Mouse (Mus musculus) hindbrain, embryonic 16.5 days (tissue): ENCODE results near the gene Rnf208. TPM values are rescaled to one million over a fixed set of nuclear protein-coding genes. Genes with fewer than 3 reads are reported as not detected.

Source experiments
- ATAC-seq: fragments of 200-750 bp; cut with Nextera tagmentation; 2 replicates; pipeline ENCODE4 v1.8.0; 2017; ENCODE audit warnings: moderate TSS enrichment, moderate library complexity
- H3K27ac ChIP-seq: fragments of 300-500 bp; sonication (generic); 2 replicates; pipeline ENCODE4 v1.5.1; 2014; ENCODE audit warnings: low read depth, mild to moderate bottlenecking, control low read depth, low read length, moderate library complexity
- H3K27me3 ChIP-seq: fragments of 300-500 bp; sonication (generic); replicated peaks from 2 replicates; pipeline ENCODE4 v1.6.1; 2014; ENCODE audit warnings: low read length; ENCODE audit not compliant: control insufficient read depth, insufficient read depth
- H3K36me3 ChIP-seq: fragments of 300-500 bp; sonication (generic); 2 replicates; pipeline ENCODE4 v1.6.1; 2014; ENCODE audit warnings: mild to moderate bottlenecking, low read length, moderate library complexity, mixed read lengths; ENCODE audit not compliant: control insufficient read depth, insufficient read depth
- H3K4me1 ChIP-seq: fragments of 300-500 bp; sonication (generic); 2 replicates; pipeline ENCODE4 v1.6.1; 2014; ENCODE audit warnings: low read depth, low read length; ENCODE audit not compliant: control insufficient read depth, insufficient read depth
- H3K4me2 ChIP-seq: fragments of 300-500 bp; sonication (generic); 2 replicates; pipeline ENCODE4 v1.6.1; 2014; ENCODE audit warnings: mild to moderate bottlenecking, low read length, control low read depth, moderate library complexity
- H3K4me3 ChIP-seq: fragments of 300-500 bp; sonication (generic); 2 replicates; pipeline ENCODE4 v1.5.1; 2014; ENCODE audit warnings: mild to moderate bottlenecking, low read length, control low read depth, moderate library complexity
- H3K9ac ChIP-seq: fragments of 300-500 bp; sonication (generic); 2 replicates; pipeline ENCODE4 v1.6.1; 2014; ENCODE audit warnings: low read depth, mild to moderate bottlenecking, control low read depth, low read length, moderate library complexity
- H3K9me3 ChIP-seq: fragments of 300-500 bp; sonication (generic); 2 replicates; pipeline ENCODE4 v1.6.1; 2014; ENCODE audit warnings: mild to moderate bottlenecking, low read length, moderate library complexity; ENCODE audit not compliant: control insufficient read depth
- WGBS: fragments of 180-500 bp; shearing (Covaris S2); extraction: QIAGEN DNeasy Blood & Tissue Kit; methylation state at CpG from one replicate; pipeline ENCODE4 v1.1.7; 2014; 5-methylcytosine and 5-hydroxymethylcytosine counted together
- polyA plus RNA-seq: library from polyadenylated mRNA; unstranded; fragments of >200 nt; fragmentation: Nextera tagmentation; extraction: Ambion mirVana; gene quantifications from 2 replicates; pipeline ENCODE4 v1.2.1, GENCODE M21; 2015

Rnf208 gene
- polyA plus RNA-seq, 1 experiment from 2014 or later, result 166 TPM

DNA sequence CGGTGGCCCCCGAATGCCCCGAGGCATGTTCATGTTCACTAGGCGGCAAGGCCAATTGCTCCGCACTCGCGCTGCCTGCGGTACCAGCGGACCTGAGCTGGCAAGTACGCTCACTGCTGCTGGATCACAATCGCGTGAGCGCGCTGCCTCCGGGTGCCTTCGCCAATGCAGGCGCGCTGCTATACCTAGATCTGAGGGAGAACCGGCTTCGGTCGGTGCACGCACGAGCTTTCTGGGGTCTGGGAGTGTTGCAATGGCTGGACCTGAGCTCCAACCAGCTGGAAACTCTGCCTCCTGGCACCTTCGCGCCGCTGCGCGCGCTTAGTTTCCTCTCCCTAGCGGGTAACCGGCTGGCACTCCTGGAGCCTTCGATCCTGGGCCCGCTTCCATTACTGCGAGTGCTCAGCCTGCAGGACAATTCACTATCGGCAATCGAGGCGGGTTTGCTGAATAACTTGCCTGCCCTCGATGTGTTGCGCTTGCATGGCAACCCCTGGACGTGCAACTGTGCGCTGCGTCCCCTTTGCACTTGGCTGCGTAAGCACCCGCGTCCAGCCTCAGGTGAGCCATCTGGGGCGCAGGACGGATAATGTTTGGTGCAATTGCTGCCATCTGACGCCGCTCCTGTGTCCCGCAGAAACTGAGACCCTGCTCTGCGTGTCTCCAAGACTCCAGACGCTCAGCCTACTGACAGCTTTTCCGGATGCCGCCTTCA is 48.2 kb downstream of the Rnf208 start:
- Histone ChIP-seq H3K9me3 (no peaks in the 10 kb centered on the region), H3K4me1 (peaks cover 40% of the 10 kb centered on the region), H3K27me3 (peaks cover 47% of the 10 kb centered on the region), H3K36me3 (peaks cover 20% of the 10 kb centered on the region), H3K9ac (peak overlapping the region; percentile 53), H3K4me2 (peak overlapping the region; percentile 55), H3K27ac (peak overlapping the region; percentile 49; the same call in 1 of the 2 replicates), H3K4me3 (peak overlapping the region; percentile 32)
- peak; percentile 67 for ATAC-seq
- 2% methylated on average over 54 of the region's 54 CpGs for whole genome bisulfite sequencing

DNA sequence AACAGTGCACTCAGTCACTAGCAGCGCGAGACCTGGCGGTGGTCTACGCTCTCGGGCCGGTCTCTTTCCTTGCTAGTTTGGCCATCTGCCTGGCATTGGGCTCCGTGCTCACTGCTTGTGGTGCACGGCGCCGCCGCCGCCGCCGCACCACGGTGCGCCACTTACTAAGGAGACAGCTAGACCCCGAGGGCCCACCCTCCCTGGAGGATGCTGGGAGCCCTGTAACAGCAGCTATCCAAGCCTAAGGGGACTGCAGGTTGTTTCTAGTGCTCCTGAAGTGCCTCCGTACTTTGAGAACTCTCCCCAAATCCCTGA is 48.7 kb downstream of the Rnf208 start:
- Histone ChIP-seq H3K36me3 (peaks cover 21% of the 10 kb centered on the region), H3K4me2 (peak overlapping the region; percentile 55), H3K4me1 (peaks cover 40% of the 10 kb centered on the region), H3K4me3 (peak overlapping the region; percentile 32), H3K27me3 (peaks cover 52% of the 10 kb centered on the region), H3K9me3 (no peaks in the 10 kb centered on the region), H3K27ac (peak overlapping the region; percentile 49; the same call in 1 of the 2 replicates), H3K9ac (peak overlapping the region; percentile 53)
- ATAC-seq, result peak; percentile 25; the same call in 1 of the 2 replicates
- under 1% methylated on average over 18 of the region's 18 CpGs for WGBS

DNA sequence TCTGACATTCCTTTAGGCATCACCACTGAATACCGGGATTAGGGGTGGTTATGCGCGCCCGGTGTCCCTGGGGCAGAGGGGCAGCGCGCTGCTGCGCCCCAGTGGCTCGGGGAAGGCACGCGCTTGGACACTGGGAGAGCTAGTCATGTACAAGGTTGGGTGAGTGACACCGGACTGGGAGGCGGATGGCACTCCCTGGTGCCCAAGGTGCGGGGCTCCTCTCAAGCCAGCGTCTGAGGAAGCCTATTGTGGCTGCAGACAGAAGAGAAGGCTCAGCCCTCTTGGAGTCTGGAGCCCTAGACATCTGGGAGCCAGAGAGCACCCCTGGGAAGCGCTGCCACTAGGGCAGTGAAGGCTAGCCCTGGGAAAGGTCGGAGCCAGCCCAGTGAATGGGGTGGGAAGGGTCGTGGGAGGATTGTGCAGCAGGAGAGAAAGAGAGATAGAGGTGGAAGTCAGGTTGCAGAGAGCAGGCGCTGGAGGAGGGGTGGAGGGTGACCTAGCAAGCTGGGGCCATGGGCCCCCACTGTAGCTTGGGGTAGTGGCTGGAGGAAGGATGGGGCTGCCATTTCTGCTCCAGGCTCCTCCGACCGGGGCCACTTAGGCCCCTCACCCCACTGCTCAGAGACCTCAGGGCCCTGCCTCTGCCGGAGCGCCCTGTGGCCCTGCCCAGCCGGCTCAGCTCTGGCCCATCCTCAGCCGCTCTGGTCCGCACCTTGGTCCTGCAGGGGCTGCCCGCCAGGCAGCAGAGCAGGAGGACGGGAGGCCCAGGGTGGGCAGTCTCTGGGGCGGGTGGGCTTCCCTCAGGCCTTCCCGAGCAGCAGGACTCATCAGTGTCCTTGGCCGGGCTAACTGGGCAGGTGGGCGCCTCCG is 49.4 kb downstream of the Rnf208 start:
- H3K9me3 ChIP-seq, result no peaks in the 10 kb centered on the region
- peak overlapping the region; percentile 32; the same call in 1 of the 2 replicates for H3K4me3 ChIP-seq
- H3K4me1 ChIP-seq, result peaks cover 40% of the 10 kb centered on the region
- H3K9ac ChIP-seq, result peak overlapping the region; percentile 53
- ATAC-seq, result 0 out of 2 replicates have a peak, but pooled peaks have one; percentile 2
- peaks cover 52% of the 10 kb centered on the region for H3K27me3 ChIP-seq
- H3K4me2 ChIP-seq, result peak overlapping the region; percentile 55
- H3K27ac ChIP-seq, result peak overlapping the region; percentile 34; the same call in 1 of the 2 replicates
- H3K36me3 ChIP-seq, result peaks cover 23% of the 10 kb centered on the region
- whole genome bisulfite sequencing, result 9% methylated on average over 32 of the region's 32 CpGs

DNA sequence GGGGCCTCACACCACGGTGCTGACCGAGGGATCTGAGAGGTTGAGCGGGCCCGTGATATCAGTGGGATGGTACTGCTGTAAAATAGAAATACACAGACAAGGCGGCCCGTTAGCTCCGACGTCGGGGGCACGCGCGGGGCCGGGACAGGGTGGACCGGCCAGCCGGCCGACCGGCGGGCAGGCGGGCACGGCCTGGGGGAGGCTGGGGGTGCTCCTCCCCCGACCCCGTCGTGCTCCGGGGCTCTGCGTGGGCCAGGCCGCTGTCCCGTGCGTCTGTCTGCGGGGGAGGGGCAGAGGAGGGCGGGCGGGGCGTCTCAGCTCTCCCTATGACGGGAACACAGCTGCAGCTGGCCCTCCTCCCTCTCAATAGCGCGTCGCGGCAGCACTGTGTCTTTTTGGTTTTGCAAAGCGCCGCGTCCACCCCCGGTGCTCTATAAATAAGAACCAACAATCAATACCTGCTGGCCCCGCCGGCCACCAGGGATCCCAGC is 50.0 kb downstream of the Rnf208 start:
- no peak for ATAC-seq
- Histone ChIP-seq H3K9me3 (no peaks in the 10 kb centered on the region), H3K36me3 (peaks cover 27% of the 10 kb centered on the region), H3K4me3 (0 out of 2 replicates have a peak overlapping the region, but pooled peaks have one; percentile 18), H3K27me3 (peaks cover 52% of the 10 kb centered on the region), H3K27ac (no peak overlapping the region), H3K9ac (peak overlapping the region; percentile 41), H3K4me1 (peaks cover 38% of the 10 kb centered on the region), H3K4me2 (peak overlapping the region; percentile 45)
- WGBS, result 5% methylated on average over 42 of the region's 43 CpGs

DNA sequence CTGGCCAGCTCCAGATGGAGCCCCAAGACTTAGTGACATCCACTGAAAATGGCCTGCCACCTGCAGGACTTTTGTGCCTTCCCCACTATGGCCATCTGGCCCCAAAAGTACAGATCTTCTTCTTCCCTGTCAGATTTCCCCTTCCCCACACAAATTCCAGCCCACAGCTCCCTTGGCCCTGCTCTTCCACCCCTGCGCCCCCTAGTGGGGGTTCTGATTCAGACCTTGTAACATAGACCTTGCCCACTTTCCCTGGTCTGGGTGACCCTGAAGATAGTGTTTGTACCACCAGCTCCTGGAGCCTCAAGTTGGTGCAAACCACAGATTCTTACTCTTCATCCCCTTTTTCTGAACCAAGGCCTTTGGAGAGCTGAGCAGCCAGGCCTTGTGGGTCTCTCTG is 50.8 kb downstream of the Rnf208 start:
- Histone ChIP-seq H3K36me3 (peaks cover 33% of the 10 kb centered on the region), H3K27me3 (peaks cover 55% of the 10 kb centered on the region), H3K4me2 (no peak overlapping the region; the same call in 1 of the 2 replicates), H3K9me3 (no peaks in the 10 kb centered on the region), H3K9ac (no peak overlapping the region; the same call in 1 of the 2 replicates), H3K27ac (no peak overlapping the region), H3K4me1 (peaks cover 34% of the 10 kb centered on the region), H3K4me3 (no peak overlapping the region)
- no peak for ATAC-seq
- WGBS, result 0% methylated on average over 1 of the region's 1 CpGs

DNA sequence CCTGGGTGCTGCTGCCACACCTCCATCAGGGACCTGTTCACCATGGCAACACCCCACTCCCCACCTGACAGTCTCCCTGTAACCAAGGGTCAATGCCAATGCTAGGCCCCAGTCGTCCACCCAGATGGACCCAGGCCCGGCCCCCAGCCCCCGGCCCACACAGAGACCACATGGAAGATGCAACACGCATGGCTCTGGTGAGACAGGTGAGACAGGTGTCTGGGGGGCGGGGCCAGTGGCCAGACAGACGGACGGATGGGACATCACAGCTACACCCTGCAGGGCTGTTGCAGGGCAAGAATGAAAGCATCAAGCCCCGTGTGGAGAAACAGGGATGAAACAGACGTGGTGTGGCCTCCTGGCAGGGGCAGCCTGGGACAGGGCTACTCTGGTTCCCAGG is 51.7 kb downstream of the Rnf208 start:
- H3K27ac ChIP-seq, result no peak overlapping the region
- H3K4me3 ChIP-seq, result no peak overlapping the region
- no peaks in the 10 kb centered on the region for H3K9me3 ChIP-seq
- no peak for ATAC-seq
- H3K9ac ChIP-seq, result no peak overlapping the region
- H3K27me3 ChIP-seq, result peaks cover 58% of the 10 kb centered on the region
- H3K4me2 ChIP-seq, result no peak overlapping the region
- peaks cover 34% of the 10 kb centered on the region for H3K4me1 ChIP-seq
- H3K36me3 ChIP-seq, result peaks cover 38% of the 10 kb centered on the region
- WGBS, result 77% methylated on average over 9 of the region's 9 CpGs

Other genes with a start within 250 kb of the Rnf208 start
- gene Nsmf, start 187.9 kb upstream of the Rnf208 start, polyA plus RNA-seq, result 173 and 174 TPM in 2 replicates
- gene Entpd8, start 162.0 kb upstream of the Rnf208 start, polyA plus RNA-seq, result not detected in 2 replicates
- gene Noxa1, start 147.1 kb upstream of the Rnf208 start, polyA plus RNA-seq, result not detected in 2 replicates
- 13.6 and 16.3 TPM in 2 replicates for gene Nrarp, start 61.5 kb upstream of the Rnf208 start, polyA plus RNA-seq
- 2.1 and 2.3 TPM in 2 replicates for gene Tor4a, start 45.4 kb upstream of the Rnf208 start, polyA plus RNA-seq
- gene Nelfb, start 30.8 kb upstream of the Rnf208 start, polyA plus RNA-seq, result 105 and 112 TPM in 2 replicates
- not detected in 2 replicates for gene Stpg3, start 27.6 kb upstream of the Rnf208 start, polyA plus RNA-seq
- gene Fam166a, start 23.5 kb upstream of the Rnf208 start, polyA plus RNA-seq, result 0.39 and 1.0 TPM in 2 replicates
- 486 and 553 TPM in 2 replicates for gene Tubb4b, start 17.6 kb upstream of the Rnf208 start, polyA plus RNA-seq
- not detected in 2 replicates for gene Slc34a3, start 7.9 kb upstream of the Rnf208 start, polyA plus RNA-seq
- gene Rnf224, start 5.5 kb upstream of the Rnf208 start, polyA plus RNA-seq, result not detected in 2 replicates
- 0.24 TPM in 1 of 2 replicates, not detected in the other for gene Cysrt1, start 197 bp downstream of the Rnf208 start, polyA plus RNA-seq
- gene AL732309.1, start 4.6 kb downstream of the Rnf208 start, polyA plus RNA-seq, result 4.2 and 5.1 TPM in 2 replicates
- 15.8 and 16.6 TPM in 2 replicates for gene Tmem203, start 13.2 kb downstream of the Rnf208 start, polyA plus RNA-seq
- gene Tprn, start 20.4 kb downstream of the Rnf208 start, polyA plus RNA-seq, result 20.3 TPM in 2 replicates
- 181 and 183 TPM in 2 replicates for gene Ssna1, start 30.2 kb downstream of the Rnf208 start, polyA plus RNA-seq
- 137 and 147 TPM in 2 replicates for gene Anapc2, start 30.2 kb downstream of the Rnf208 start, polyA plus RNA-seq
- gene Tmem210, start 45.9 kb downstream of the Rnf208 start, polyA plus RNA-seq, result not detected in 2 replicates
- 0.12 and 0.13 TPM in 2 replicates for gene Lrrc26, start 47.7 kb downstream of the Rnf208 start, polyA plus RNA-seq
- gene Grin1, start 76.9 kb downstream of the Rnf208 start, polyA plus RNA-seq, result 56.9 and 65.8 TPM in 2 replicates
- gene Man1b1, start 90.1 kb downstream of the Rnf208 start, polyA plus RNA-seq, result 41.6 and 48.3 TPM in 2 replicates
- 26.4 and 27.8 TPM in 2 replicates for gene Dpp7, start 114.1 kb downstream of the Rnf208 start, polyA plus RNA-seq
- gene Uap1l1, start 123.4 kb downstream of the Rnf208 start, polyA plus RNA-seq, result 8.8 and 10.9 TPM in 2 replicates
- gene Sapcd2, start 130.1 kb downstream of the Rnf208 start, polyA plus RNA-seq, result 15.7 and 17.2 TPM in 2 replicates
- 6.7 and 7.4 TPM in 2 replicates for gene Entpd2, start 153.6 kb downstream of the Rnf208 start, polyA plus RNA-seq
- 481 and 505 TPM in 2 replicates for gene Npdc1, start 157.1 kb downstream of the Rnf208 start, polyA plus RNA-seq
- gene Fut7, start 181.0 kb downstream of the Rnf208 start, polyA plus RNA-seq, result 0.19 and 0.23 TPM in 2 replicates
- gene Abca2, start 186.4 kb downstream of the Rnf208 start, polyA plus RNA-seq, result 13.5 and 15.5 TPM in 2 replicates
- 3.4 and 4.1 TPM in 2 replicates for gene Clic3, start 214.6 kb downstream of the Rnf208 start, polyA plus RNA-seq
- 117 and 134 TPM in 2 replicates for gene Paxx, start 218.8 kb downstream of the Rnf208 start, polyA plus RNA-seq
- gene Ptgds, start 227.8 kb downstream of the Rnf208 start, polyA plus RNA-seq, result 904 and 1,173 TPM in 2 replicates